Mouse (Mus musculus) liver, postnatal 0 days (tissue): Measurements from ENCODE around the gene Unc13c.

Experiments used
- CTCF ChIP-seq: sonication (generic); IDR thresholded peaks from 2 replicates; pipeline ENCODE4 v1.5.1; 2016; ENCODE audit warnings: antibody characterized with exemption, low read depth
- EP300 ChIP-seq: IDR thresholded peaks from 2 replicates; pipeline ENCODE4 v1.6.1; 2016; ENCODE audit warnings: antibody characterized with exemption, low read depth, mild to moderate bottlenecking

DNA sequence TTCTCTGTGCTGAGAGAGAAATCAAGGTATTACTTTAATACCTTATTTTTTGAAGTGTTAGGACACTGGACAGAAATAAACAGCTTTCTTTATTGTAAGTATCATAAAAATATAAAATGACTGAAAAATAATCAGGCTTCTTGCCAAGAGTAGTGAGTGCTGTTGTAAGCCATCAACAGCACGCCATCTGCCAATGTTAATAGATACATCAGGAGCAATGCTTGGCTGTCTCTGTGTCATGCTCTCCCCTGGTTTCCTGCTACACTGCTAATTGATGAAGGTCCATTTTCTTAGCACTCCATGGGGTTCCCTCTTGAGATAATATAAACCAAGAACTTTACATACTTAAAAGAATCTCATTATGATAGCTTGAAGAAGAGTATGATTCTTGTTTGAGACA is 217.4 kb downstream of the Unc13c start:
- TF ChIP-seq CTCF (no peak), EP300 (no peak)
